Mouse (Mus musculus) spleen, adult 2 months (tissue): ENCODE results near the gene Myt1l. TPM values are rescaled to one million over a fixed set of nuclear protein-coding genes. Genes with fewer than 3 reads are reported as not detected.

Experiments used
- DNase-seq, 2 experiments: peaks; one replicate each; pipeline versions ENCODE4 v3.0.0 to v3.0.0-alpha.2; 2012 to 2021; ENCODE audit warnings: low spot score in 2 of 2, low read depth in 1 of 2
- H3K27ac ChIP-seq: fragments of 200-500 bp; 2 replicates; pipeline ENCODE4 v1.5.1; 2012; ENCODE audit warnings: low read length, inconsistent platforms; ENCODE audit not compliant: insufficient read depth
- H3K27me3 ChIP-seq: fragments of 200-500 bp; 2 replicates; pipeline ENCODE4 v1.6.1; 2012; ENCODE audit warnings: mild to moderate bottlenecking, moderate library complexity, low read length, inconsistent platforms; ENCODE audit not compliant: control insufficient read depth, insufficient read depth
- H3K36me3 ChIP-seq: fragments of 200-500 bp; 2 replicates; pipeline ENCODE4 v1.6.1; 2012; ENCODE audit warnings: mild to moderate bottlenecking, low read length, inconsistent platforms; ENCODE audit not compliant: control insufficient read depth, insufficient read depth
- H3K4me1 ChIP-seq: fragments of 200-500 bp; 2 replicates; pipeline ENCODE4 v1.6.1; 2011; ENCODE audit warnings: inconsistent platforms; ENCODE audit not compliant: control insufficient read depth, insufficient read depth, insufficient read length
- H3K4me3 ChIP-seq: fragments of 200-500 bp; 2 replicates; pipeline ENCODE4 v1.5.1; 2011; ENCODE audit warnings: mild to moderate bottlenecking, inconsistent platforms; ENCODE audit not compliant: insufficient read depth, insufficient read length; ENCODE audit errors: extremely low read depth
- CTCF ChIP-seq: fragments of 200-500 bp; IDR thresholded peaks from 2 replicates; pipeline ENCODE4 v1.5.1; 2011; ENCODE audit warnings: mild to moderate bottlenecking, inconsistent platforms; ENCODE audit not compliant: insufficient read depth, insufficient read length, insufficient replicate concordance; ENCODE audit errors: extremely low read depth
- POLR2A ChIP-seq: fragments of 200-500 bp; IDR thresholded peaks from 2 replicates; pipeline ENCODE4 v1.6.1; 2011; ENCODE audit warnings: low read depth, low read length, inconsistent platforms
- WGBS: fragments of 180-500 bp; shearing (Covaris S2); methylation state at CpG from one replicate; pipeline ENCODE4 v1.1.7; 2018; 5-methylcytosine and 5-hydroxymethylcytosine counted together
- polyA plus RNA-seq: library from polyadenylated mRNA; depleted of rRNA; stranded (reverse); fragments of >200 nt; gene quantifications from 2 replicates; pipeline ENCODE4 v1.2.3, GENCODE M21; 2012

The Myt1l gene
- polyA plus RNA-seq, 1 experiment, result not detected

DNA sequence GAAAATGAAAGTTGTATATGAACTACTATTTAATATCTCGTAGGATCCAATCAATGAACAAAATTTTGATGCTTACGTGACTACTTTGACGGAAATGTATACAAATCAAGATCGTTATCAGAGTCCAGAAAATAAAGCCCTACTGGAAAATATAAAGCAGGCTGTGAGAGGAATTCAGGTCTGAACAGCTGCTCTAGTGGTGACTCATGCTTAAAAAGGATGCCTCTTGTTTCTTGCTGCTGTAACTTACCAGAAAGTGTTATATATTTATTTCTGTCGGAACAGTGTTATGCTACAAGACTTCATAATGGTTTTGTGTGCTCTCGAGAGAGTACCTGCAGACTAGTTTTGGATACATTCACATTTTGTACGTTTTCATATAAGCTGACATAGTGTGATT lies 392.1 kb downstream of the Myt1l start:
- TF ChIP-seq POLR2A, result no peak
- no peak for TF ChIP-seq CTCF
- 82% methylated on average over 7 of the region's 7 CpGs for WGBS
- Histone ChIP-seq H3K27me3 (no peaks in the 10 kb centered on the region), H3K36me3 (no peaks in the 10 kb centered on the region), H3K4me3 (no peak overlapping the region), H3K4me1 (no peaks in the 10 kb centered on the region), H3K27ac (no peak overlapping the region)
- DNase-seq, result no peak

DNA sequence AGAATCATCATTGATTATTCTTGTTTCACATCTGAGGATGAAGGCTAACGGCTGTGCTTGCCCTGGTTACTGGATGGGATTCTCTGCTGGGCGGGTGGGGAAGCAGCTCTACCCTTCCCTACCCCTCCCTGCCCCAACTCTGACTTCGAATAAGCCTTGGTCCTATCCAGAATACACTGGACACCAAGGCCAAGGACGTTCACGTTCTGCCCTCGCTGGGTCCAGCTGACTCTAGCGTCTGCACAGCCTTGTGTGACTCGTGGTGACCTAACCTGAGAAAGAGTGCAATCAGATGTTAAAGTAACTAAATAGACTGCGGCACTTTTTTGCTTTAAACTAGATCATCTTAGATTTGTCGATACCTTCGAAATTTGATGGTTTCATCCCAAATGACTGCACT lies 393.3 kb downstream of the Myt1l start:
- Histone ChIP-seq H3K36me3 (no peaks in the 10 kb centered on the region), H3K27ac (no peak overlapping the region), H3K4me3 (no peak overlapping the region), H3K4me1 (no peaks in the 10 kb centered on the region), H3K27me3 (no peaks in the 10 kb centered on the region)
- no peak for DNase-seq
- no peak for TF ChIP-seq CTCF
- WGBS, result 86% methylated on average over 11 of the region's 11 CpGs

DNA sequence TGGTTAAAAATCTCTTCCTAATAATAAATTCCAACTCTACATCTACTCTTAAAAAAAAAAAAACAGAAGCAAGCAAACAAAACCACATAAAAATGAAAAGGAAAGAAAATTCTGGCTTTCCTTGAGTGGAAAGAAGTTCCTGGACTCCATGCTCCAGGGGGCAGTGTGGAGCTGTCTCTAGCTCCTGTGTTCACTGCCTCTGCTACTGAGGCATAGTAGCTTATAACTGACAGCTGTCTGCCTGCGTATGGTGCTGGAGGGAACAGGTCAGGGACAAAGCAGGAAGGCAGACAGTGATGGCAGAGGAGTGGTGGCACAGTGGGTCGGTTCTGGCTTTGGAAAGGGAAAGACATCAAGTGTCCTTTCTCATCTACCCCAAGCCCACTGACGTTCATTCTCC lies 398.7 kb downstream of the Myt1l start:
- no peak overlapping the region for H3K27ac ChIP-seq
- no peaks in the 10 kb centered on the region for H3K27me3 ChIP-seq
- no peaks in the 10 kb centered on the region for H3K36me3 ChIP-seq
- WGBS, result 50% methylated on average over 3 of the region's 3 CpGs
- DNase-seq, result no peak
- no peaks in the 10 kb centered on the region for H3K4me1 ChIP-seq
- TF ChIP-seq CTCF (no peak), POLR2A (no peak)
- no peak overlapping the region for H3K4me3 ChIP-seq

DNA sequence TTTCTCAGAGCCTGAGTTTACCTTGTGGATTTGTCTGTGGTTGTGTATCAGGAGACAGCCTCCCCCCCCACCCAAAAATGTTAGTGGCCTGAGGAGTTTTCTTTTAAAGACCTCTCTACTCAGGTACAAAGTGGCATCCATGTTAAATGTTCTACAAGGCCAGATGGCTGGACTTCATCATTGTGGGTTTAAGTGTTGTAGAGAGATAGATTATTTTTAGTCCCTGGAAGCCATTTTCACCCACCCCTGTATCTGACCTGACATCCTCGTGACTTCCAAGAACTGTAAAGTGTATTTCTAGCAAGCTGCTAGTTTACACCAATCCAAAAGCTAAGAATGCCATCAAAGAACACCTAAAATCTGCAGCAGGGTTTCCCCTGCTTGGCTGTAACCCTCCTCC lies 402.4 kb downstream of the Myt1l start:
- no peaks in the 10 kb centered on the region for H3K27me3 ChIP-seq
- WGBS, result 61% methylated on average over 1 of the region's 1 CpGs
- TF ChIP-seq POLR2A (no peak), CTCF (no peak)
- H3K4me1 ChIP-seq, result no peaks in the 10 kb centered on the region
- no peak overlapping the region for H3K27ac ChIP-seq
- H3K4me3 ChIP-seq, result no peak overlapping the region
- no peaks in the 10 kb centered on the region for H3K36me3 ChIP-seq
- DNase-seq, result no peak

DNA sequence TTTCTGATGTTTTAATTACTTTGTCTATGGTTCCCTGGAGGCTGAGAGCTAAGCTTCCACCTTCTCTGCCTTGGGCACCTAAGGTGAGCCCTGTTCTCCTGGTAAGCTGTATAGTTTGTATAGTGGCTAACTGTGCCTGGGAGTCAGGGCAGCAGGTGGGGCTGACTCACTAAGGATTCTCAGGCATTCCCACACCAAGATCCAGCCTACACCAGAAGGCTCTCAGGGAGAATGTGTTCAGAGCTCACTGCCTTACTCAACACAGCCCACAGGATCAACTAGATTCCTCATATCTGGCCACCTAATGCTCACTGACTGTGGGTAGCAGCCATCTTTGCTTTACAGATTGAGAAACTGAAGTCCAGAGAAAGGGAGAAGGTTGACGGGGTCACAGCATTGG lies 404.8 kb downstream of the Myt1l start:
- Histone ChIP-seq H3K27me3 (no peaks in the 10 kb centered on the region), H3K36me3 (no peaks in the 10 kb centered on the region), H3K4me3 (no peak overlapping the region), H3K27ac (no peak overlapping the region), H3K4me1 (no peaks in the 10 kb centered on the region; the same call in 1 of the 2 replicates)
- WGBS, result 91% methylated on average over 1 of the region's 1 CpGs
- no peak for DNase-seq
- TF ChIP-seq CTCF (no peak), POLR2A (no peak)

DNA sequence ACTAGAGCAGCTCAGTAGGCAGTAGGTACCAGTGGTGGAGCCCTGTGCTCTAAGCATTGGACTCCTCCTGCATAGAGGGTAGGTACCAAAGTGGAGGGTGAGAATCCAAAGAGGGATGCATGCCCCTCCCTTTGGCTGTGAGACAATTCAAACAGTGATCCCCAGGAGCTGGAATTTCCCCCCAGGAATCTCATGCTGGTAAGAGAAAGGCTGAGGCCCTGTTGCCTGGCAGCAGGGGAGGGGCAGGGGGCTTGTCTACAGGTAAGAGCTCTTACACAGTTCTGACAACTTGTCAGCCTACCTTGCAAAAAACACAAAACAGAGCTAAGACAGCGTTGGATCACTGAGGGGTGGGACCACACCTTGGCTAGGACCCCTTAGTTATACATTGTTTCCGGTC lies 405.3 kb downstream of the Myt1l start:
- Histone ChIP-seq H3K4me1 (no peaks in the 10 kb centered on the region; the same call in 1 of the 2 replicates), H3K36me3 (no peaks in the 10 kb centered on the region), H3K27ac (no peak overlapping the region), H3K27me3 (no peaks in the 10 kb centered on the region), H3K4me3 (no peak overlapping the region)
- no peak for DNase-seq
- TF ChIP-seq POLR2A (no peak), CTCF (no peak)
- 82% methylated on average over 2 of the region's 2 CpGs for WGBS

DNA sequence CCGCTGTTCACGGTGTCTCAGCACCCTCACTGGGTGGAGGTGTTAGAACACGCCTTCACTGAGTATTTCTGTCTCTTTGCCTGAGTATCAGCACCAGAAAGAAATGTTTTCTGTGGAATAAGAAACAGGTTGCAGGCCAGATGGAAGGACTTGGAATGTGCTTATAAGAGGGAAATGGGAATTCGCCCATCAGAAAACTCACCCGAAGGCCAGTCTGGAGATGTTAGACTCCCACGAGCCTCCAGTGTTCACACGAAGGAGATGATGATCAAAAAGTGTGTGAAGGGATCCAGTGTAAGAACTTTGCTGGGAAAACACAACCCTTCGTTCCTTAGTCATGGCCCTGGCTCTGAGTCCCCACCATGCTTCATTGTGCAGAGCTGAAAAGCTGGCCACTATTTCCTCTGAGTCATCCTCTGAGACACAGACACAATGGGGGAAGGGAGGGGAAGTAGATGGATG lies 406.0 kb downstream of the Myt1l start:
- Histone ChIP-seq H3K36me3 (no peaks in the 10 kb centered on the region), H3K4me1 (no peaks in the 10 kb centered on the region; the same call in 1 of the 2 replicates), H3K4me3 (no peak overlapping the region), H3K27ac (no peak overlapping the region), H3K27me3 (no peaks in the 10 kb centered on the region)
- no peak for DNase-seq
- TF ChIP-seq CTCF (no peak), POLR2A (no peak)
- 67% methylated on average over 8 of the region's 8 CpGs for WGBS
